Mouse (Mus musculus): ENCODE measurements at regions not wholly inside any gene's neighbourhood (a gene's known extent, or its start where the extent isn't known, plus 50 kb on each side); places are given as distances from the start of the nearest gene placed in this dataset.

- peak; percentile 22 for DNase-seq
These were observed 182.1 kb upstream of the Jun start for GRCm38 (mm10) chr4:95234030-95234555.

DNA sequence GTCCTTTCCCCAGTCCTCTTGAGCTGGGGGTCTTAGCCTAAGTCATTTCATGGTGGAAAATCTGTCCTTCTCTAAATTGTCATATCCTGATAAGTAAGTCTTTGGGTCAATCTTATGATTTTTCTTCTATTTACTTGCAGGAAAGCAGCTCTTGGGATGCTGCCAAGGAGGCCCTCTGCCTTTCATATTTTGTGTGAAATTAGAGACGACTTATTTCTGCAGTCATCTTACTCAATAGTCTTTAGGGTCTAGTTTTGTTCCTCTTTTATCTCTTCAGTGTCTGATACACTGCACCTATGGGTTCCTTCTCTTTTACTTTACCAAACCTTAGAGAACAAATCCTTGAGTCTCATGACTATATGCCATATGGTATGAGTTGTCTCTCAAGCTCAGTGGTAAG is 196.0 kb upstream of the Jun start:
- no peak for DNase-seq

- no peak for DNase-seq
These were observed 197.0 kb upstream of the Jun start for GRCm38 (mm10) chr4:95249031-95249430.

GRCm38 (mm10) chr4:95250083-95250482 is 198.1 kb upstream of the Jun start:
- DNase-seq = no peak

- no peak for DNase-seq
These were observed 217.7 kb upstream of the Jun start for GRCm38 (mm10) chr4:95269766-95270165.

DNA sequence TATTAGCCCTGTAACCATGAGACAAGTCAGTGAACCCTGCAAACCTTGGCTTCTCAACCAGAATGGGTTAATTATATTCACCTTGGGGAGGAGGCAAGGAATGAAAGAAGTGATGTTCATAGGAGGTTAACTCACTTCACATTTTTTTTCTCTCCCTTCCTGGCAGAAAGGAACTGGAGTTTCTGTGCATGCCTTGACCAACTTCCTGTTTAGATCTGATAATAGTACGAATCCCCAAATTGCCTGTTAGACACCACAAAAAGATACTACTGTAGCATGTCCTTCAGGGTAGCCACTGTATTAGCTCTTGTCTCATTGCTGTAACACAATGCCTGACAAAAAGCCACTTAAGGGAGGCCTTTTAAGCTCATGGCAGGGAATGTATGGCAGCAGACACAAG is 218.4 kb upstream of the Jun start:
- no peak for DNase-seq

GRCm38 (mm10) chr4:95276231-95276630 is 224.2 kb upstream of the Jun start:
- peak; percentile 29 for DNase-seq

DNA sequence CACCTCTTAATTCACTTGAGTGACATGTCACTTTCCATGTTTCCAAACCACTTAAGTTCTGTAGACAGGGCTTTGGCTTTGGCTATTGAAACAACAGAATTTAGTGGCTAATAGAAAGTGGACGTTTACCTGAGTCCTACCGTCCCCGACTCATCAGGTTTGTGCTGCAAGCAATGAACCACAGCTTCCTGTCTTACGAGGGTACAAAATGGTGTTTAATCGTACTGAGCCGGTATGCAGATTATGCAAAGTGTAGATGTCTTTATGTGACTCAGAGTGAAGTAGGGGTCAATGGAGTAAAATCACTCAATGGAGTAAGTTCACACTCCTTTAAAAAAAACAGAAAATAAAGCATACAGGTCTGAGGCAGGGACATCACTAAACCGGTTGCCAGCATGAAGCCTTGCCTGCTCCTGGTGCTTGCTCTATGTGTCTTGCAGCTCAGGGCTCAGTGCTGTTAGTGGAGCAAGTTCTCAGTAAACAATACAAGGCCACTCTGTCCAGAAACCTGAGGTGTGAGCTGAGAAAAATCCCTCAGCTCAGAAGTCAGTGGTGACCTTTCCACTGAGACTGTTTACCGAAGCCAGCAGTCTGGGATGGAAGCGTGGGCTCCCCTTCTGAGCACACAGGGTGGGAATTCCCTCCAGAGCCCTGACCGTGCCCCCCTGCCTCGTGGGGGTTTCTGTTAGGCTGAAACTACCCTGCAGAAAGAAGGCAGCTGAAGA is 226.1 kb upstream of the Jun start:
- DNase-seq = no peak

DNA sequence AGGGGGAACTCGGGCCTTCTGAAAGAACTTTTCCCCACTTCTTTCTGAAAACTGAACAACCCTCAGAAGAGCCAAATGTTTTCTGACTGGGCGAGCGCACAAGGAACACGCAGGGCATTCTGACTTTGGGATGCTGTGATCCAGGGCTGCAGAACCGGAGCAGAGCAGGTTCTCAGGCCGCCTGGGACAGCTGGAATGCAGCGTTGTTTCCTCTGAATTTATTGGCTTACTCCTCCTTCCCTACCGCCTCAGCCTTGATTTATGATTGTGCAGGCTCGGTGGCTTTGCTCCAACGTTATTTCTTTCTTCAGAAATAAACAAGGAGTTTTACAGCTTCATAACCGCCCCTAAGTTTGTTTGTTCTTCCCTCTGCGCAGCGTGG is 226.7 kb upstream of the Jun start:
- peak; percentile 64 for DNase-seq

DNA sequence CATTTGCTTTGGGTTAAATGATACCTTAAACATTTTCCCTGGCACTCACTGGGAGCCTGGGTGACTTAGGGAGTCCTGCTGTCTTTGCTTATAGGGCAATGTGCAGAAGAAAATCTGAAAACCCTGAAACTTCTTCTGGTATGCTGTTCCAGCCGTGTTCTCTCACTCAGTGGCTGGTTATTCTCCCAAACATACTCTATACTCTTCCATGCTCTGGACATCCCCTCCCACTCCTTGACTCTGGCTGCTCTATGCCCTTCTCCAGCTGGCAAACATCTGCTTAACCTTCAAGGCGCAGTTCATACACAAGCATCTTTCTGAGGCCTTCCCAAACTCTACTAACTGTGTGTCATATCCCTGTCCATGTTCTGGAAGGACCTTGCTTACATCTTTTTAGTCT is 227.2 kb upstream of the Jun start:
- no peak for DNase-seq

- no peak for DNase-seq
These were observed 230.1 kb upstream of the Jun start for GRCm38 (mm10) chr4:95282083-95282482.

DNA sequence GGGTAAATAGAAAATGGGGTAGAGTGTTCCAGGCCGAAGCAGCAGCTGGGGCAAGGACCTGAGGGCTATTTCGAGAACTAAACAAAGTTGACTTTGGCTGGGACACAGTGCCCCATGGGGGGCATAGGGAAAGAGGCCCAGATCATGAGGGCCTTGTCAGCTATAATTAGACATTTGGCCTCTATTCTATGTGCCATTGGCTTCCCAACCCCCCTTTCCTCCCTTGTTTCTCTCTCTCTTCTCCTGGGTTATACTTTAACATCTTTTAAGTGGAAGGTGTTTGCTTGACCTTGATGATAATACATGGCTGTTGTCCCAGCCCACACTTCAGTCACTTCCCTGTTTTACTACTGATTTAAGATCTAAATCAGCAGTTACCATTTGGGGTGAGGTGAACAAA is 231.8 kb upstream of the Jun start:
- peak; percentile 77 for DNase-seq

DNA sequence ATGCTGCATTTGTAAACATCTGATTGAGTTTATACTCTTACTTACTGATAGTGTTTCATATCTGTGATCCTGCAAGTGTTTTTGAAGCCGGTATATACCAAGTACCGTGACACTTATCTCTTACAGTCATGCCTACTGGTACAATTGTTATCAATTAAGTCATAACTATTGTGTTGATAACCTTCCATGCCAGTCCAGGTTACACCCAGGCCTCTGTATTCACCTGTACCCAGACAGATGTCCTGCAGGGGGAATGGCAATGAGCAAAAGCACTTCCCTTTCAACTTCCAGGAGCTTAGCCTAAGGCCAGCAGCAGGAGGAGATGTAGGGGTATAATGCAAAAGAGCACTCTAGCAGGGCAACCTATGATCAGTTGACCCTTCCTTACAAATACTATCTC is 232.2 kb upstream of the Jun start:
- DNase-seq = no peak

- DNase-seq = no peak
These were observed 232.7 kb upstream of the Jun start for GRCm38 (mm10) chr4:95284696-95285095.

GRCm38 (mm10) chr4:95290321-95290720 is 238.3 kb upstream of the Jun start:
- DNase-seq = no peak

GRCm38 (mm10) chr4:95294110-95294509 is 242.1 kb upstream of the Jun start:
- DNase-seq = no peak

DNA sequence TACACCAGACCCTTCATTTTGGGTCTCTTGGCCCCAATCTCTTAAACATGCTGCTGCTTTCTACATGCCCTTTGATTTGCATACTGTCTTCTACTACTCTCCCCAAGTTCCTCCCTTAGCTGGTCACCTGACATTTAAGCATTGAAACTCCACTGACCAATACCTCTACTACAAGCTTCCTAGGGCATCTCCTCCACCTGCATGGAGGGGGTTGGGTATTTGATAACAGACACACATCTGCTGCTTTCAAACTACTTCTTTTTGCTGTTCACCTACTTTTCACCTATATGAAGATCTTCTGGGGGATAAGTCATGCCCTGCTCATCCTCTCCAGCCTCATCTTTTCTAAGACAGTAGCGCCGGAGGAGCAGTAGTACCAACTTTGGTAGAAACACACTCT is 249.9 kb upstream of the Jun start:
- no peak for DNase-seq

DNA sequence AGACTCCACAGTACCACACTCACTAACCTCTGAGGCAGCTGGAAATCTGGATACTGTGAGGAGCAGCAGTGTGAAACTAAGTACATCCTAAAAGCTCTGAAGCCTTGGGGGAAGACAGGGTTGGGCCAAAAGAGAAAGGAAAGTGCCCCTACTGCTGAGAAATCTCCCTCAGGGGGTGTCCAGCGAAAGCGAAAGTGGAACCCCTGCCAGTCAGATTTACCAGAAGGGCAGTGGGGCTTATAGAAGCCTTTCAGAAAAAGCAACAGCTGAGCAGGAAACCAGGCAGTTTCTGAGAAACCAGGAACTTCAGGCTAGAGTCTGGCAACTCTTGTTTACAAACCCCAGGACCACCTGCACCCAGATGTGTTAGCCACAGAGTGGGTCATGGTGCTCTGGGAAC is 251.3 kb upstream of the Jun start:
- DNase-seq = peak; percentile 48

DNA sequence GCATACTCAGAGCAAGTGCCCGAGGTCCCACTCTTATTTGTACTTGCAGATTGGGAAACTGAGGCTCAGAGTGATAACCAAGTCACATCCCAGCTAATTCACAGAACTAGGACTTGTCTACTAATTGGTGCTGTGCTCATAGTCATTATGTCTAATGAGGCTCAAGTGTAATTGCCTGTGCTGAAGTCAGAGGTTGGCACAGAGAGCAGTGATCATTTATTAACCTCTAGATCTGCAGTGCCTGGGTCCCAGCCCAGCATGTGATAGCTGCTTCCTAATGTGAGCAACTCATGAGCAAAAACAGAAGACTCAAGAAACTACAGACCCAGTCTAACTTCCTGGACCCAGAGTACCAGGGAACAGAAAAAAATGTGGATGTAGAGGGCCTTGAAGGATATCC is 252.0 kb upstream of the Jun start:
- peak; percentile 89 for DNase-seq

GRCm38 (mm10) chr4:95307134-95307533 is 250.2 kb upstream of the Fggy start:
- no peak for DNase-seq

DNA sequence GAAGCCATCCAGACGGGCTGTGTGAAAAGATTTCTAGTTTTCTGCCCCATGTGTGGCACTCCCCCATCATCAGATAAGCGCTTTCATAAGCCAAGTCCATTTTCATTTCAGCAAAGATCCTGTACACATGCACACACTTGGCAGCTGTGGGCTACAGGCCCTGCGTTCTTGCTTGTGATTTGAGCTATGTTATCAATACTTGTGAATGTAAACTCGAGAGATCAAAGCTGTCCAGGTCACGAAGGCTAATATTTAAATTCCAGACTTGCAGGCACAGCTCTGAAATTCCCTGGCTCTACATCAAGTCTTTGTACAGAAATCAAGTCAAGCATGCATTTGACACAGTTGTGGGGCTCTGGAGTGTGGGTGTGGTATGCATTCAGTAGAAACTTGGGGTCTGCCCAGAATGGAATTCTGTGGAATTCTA is 248.8 kb upstream of the Fggy start:
- DNase-seq = no peak

GRCm38 (mm10) chr4:95310410-95310809 is 246.9 kb upstream of the Fggy start:
- DNase-seq = no peak

- DNase-seq = peak; percentile 37
These were observed 239.5 kb upstream of the Fggy start for GRCm38 (mm10) chr4:95317821-95318290.

GRCm38 (mm10) chr4:95318561-95318960 is 238.7 kb upstream of the Fggy start:
- no peak for DNase-seq

DNA sequence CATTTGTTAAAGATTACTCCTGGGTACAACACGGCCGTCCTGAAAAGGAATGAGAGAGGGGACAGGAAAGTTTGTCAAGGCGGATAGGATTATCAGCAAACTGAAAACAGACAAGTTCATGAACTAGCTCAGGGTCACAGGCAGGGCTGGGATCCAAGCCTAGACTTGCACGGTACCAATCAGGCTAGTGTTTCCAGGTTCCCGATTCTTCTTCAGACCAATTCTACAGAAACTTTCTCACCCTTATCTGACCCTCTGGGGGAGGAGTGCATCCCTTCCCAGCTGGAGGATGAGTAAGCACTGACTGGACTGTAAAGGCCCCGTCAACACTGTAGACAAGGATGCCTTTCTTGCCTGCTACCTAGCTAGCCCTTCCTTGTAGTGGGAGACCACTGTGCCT is 238.3 kb upstream of the Fggy start:
- DNase-seq = no peak
